11 mouse cellular contexts compared by ENCODE assay signal in genomic region chr11:51643202-51643601, GRCm38 (mm10). TPM values are rescaled to one million over a fixed set of nuclear protein-coding genes. Genes with fewer than 3 reads are reported as not detected.
DNase-seq lines count a peak whose midpoint lies in the region; ATAC-seq and TF ChIP-seq lines count a peak whose summit lies in the region.
"Had no signal": no experiment of that assay in that cellular context is flagged by ENCODE, and none has a peak within 500 bp of the region (broad histone marks: within the 10 kb centered on the region; RNA-seq: fewer than 3 reads in every experiment).

No protein-coding gene starts in this region.

- 53% methylated on average over 9 of the region's 9 CpGs for WGBS in heart, adult 2 months
- WGBS in hindbrain, postnatal 0 days: 65% methylated on average over 9 of the region's 9 CpGs
- 72% methylated on average over 9 of the region's 9 CpGs for WGBS in hindbrain, embryonic 12.5 days
- 77% methylated on average over 9 of the region's 9 CpGs for WGBS in embryonic facial prominence, embryonic 14.5 days

- no peak overlapping the region for H3K4me3 ChIP-seq in heart, adult 2 months
- no peak overlapping the region for H3K4me3 ChIP-seq in hindbrain, postnatal 0 days (ENCODE audit: low read length)
- H3K4me3 ChIP-seq in hindbrain, embryonic 12.5 days: no peak overlapping the region
- H3K4me3 ChIP-seq in ES-Bruce4 (ENCODE audit: low read depth, low read length): peak overlapping the region; percentile 36
- H3K4me3 ChIP-seq in embryonic facial prominence, embryonic 14.5 days (ENCODE audit: low read depth, low read length): no peak overlapping the region
- H3K4me3 ChIP-seq: forebrain, embryonic 15.5 days had no signal

- no peak for ATAC-seq in hindbrain, postnatal 0 days
- ATAC-seq in hindbrain, embryonic 12.5 days (ENCODE audit: low FRiP score): no peak
- no peak for ATAC-seq in embryonic facial prominence, embryonic 14.5 days (ENCODE audit: low read depth)
- ATAC-seq: forebrain, embryonic 15.5 days; midbrain, embryonic 16.5 days had no signal

- no peak for TF ChIP-seq EP300 in heart, adult 2 months (IDR thresholded peaks at IDR 0.05; ENCODE audit: insufficient read depth, low read depth, low read length)
- no peak for TF ChIP-seq EP300 in ES-Bruce4 (IDR thresholded peaks at IDR 0.05; ENCODE audit: insufficient read depth, low read depth, low read length)

- H3K36me3 ChIP-seq in heart, adult 2 months (ENCODE audit: control insufficient read depth, insufficient read depth, low read length): peaks cover 2% of the 10 kb centered on the region
- H3K36me3 ChIP-seq in hindbrain, postnatal 0 days (ENCODE audit: insufficient read depth, low read length): peaks cover 5% of the 10 kb centered on the region; the same call in 1 of the 2 replicates
- H3K36me3 ChIP-seq in hindbrain, embryonic 12.5 days: no peaks in the 10 kb centered on the region
- peaks cover 25% of the 10 kb centered on the region for H3K36me3 ChIP-seq in ES-Bruce4 (ENCODE audit: control insufficient read depth, insufficient read depth, low read length, poor library complexity, severe bottlenecking)
- peaks cover 24% of the 10 kb centered on the region; the same call in 1 of the 2 replicates for H3K36me3 ChIP-seq in embryonic facial prominence, embryonic 14.5 days (ENCODE audit: control insufficient read depth, insufficient read depth, low read length)
- H3K36me3 ChIP-seq: forebrain, embryonic 15.5 days had no signal

- intact Hi-C loops in heart, adult 2 months (cut with DNase I): no loop called here
- intact Hi-C loops in heart, postnatal 10 days (cut with DNase I): no loop called here

- no peaks in the 10 kb centered on the region for H3K79me2 ChIP-seq in heart, adult 2 months (replicated peaks; ENCODE audit: control insufficient read depth, insufficient read depth, low read length)

- H3K9ac ChIP-seq in heart, adult 2 months (ENCODE audit: low read depth, low read length): no peak overlapping the region
- H3K9ac ChIP-seq in hindbrain, postnatal 0 days (replicated peaks; ENCODE audit: low read length): 0 out of 2 replicates have a peak overlapping the region, but pooled peaks have one; percentile 13
- no peak overlapping the region for H3K9ac ChIP-seq in hindbrain, embryonic 12.5 days
- H3K9ac ChIP-seq in ES-Bruce4 (ENCODE audit: low read depth, poor library complexity, severe bottlenecking): peak overlapping the region; percentile 48
- peak overlapping the region; percentile 15; the same call in 1 of the 2 replicates for H3K9ac ChIP-seq in embryonic facial prominence, embryonic 14.5 days (ENCODE audit: low read depth, low read length)
- H3K9ac ChIP-seq: forebrain, embryonic 15.5 days had no signal

- peaks cover 12% of the 10 kb centered on the region for H3K4me1 ChIP-seq in heart, adult 2 months (ENCODE audit: control insufficient read depth, insufficient read depth, low read length)
- no peaks in the 10 kb centered on the region for H3K4me1 ChIP-seq in hindbrain, postnatal 0 days (ENCODE audit: insufficient read depth, low read length)
- peaks cover 8% of the 10 kb centered on the region for H3K4me1 ChIP-seq in hindbrain, embryonic 12.5 days
- H3K4me1 ChIP-seq in ES-Bruce4 (ENCODE audit: control insufficient read depth, insufficient read depth, low read length): peaks cover 10% of the 10 kb centered on the region
- H3K4me1 ChIP-seq in embryonic facial prominence, embryonic 14.5 days (ENCODE audit: control insufficient read depth, insufficient read depth, low read length): peaks cover 4% of the 10 kb centered on the region; the same call in 1 of the 2 replicates
- H3K4me1 ChIP-seq: forebrain, embryonic 15.5 days had no signal

- H3K27me3 ChIP-seq in heart, adult 2 months (ENCODE audit: control insufficient read depth, insufficient read depth, low read length): no peaks in the 10 kb centered on the region
- H3K27me3 ChIP-seq in hindbrain, postnatal 0 days (ENCODE audit: insufficient read depth, low read length): no peaks in the 10 kb centered on the region
- 0 out of 2 replicates have a peak, but pooled peaks cover under 1% of the 10 kb centered on the region for H3K27me3 ChIP-seq in hindbrain, embryonic 12.5 days
- H3K27me3 ChIP-seq in ES-Bruce4 (ENCODE audit: control insufficient read depth, insufficient read depth, low read length, poor library complexity, severe bottlenecking): no peaks in the 10 kb centered on the region
- H3K27me3 ChIP-seq in embryonic facial prominence, embryonic 14.5 days (replicated peaks; ENCODE audit: control insufficient read depth, insufficient read depth, low read length): no peaks in the 10 kb centered on the region
- H3K27me3 ChIP-seq: forebrain, embryonic 15.5 days had no signal

- no peak for TF ChIP-seq CTCF in heart, adult 2 months (IDR thresholded peaks at IDR 0.05)
- no peak for TF ChIP-seq CTCF in hindbrain, postnatal 0 days (IDR thresholded peaks at IDR 0.05; ENCODE audit: low read depth)
- TF ChIP-seq CTCF in ES-Bruce4 (IDR thresholded peaks at IDR 0.05; ENCODE audit: low read depth, low read length): no peak

- H3K27ac ChIP-seq in heart, adult 2 months: peak overlapping the region; percentile 28; the same call in 1 of the 2 replicates
- H3K27ac ChIP-seq in hindbrain, postnatal 0 days: 0 out of 2 replicates have a peak overlapping the region, but pooled peaks have one; percentile 60
- no peak overlapping the region for H3K27ac ChIP-seq in hindbrain, embryonic 12.5 days
- H3K27ac ChIP-seq in ES-Bruce4 (ENCODE audit: insufficient read depth, low read length): 0 out of 2 replicates have a peak overlapping the region, but pooled peaks have one; percentile 2
- peak overlapping the region; percentile 55; the same call in 1 of the 2 replicates for H3K27ac ChIP-seq in embryonic facial prominence, embryonic 14.5 days (replicated peaks; ENCODE audit: low read depth, low read length)
- H3K27ac ChIP-seq: forebrain, embryonic 15.5 days; macrophage had no signal

- H3K4me2 ChIP-seq in hindbrain, postnatal 0 days (ENCODE audit: low read depth, low read length): peak overlapping the region; percentile 13; the same call in 1 of the 2 replicates
- no peak overlapping the region for H3K4me2 ChIP-seq in hindbrain, embryonic 12.5 days (replicated peaks)
- no peak overlapping the region for H3K4me2 ChIP-seq in embryonic facial prominence, embryonic 14.5 days (ENCODE audit: low read depth, low read length)
- H3K4me2 ChIP-seq: forebrain, embryonic 15.5 days had no signal

- TF ChIP-seq POLR2A in heart, adult 2 months (IDR thresholded peaks at IDR 0.05; ENCODE audit: insufficient read depth, low read depth, low read length): no peak
- TF ChIP-seq POLR2A in ES-Bruce4 (IDR thresholded peaks at IDR 0.05; ENCODE audit: insufficient read depth, low read length): no peak

- no peaks in the 10 kb centered on the region for H3K9me3 ChIP-seq in hindbrain, postnatal 0 days (ENCODE audit: low read length)
- H3K9me3 ChIP-seq in hindbrain, embryonic 12.5 days (replicated peaks): no peaks in the 10 kb centered on the region
- H3K9me3 ChIP-seq in ES-Bruce4 (replicated peaks; ENCODE audit: control insufficient read depth, insufficient read depth, low read length, poor library complexity, severe bottlenecking): no peaks in the 10 kb centered on the region
- H3K9me3 ChIP-seq in embryonic facial prominence, embryonic 14.5 days (ENCODE audit: control insufficient read depth, low read length): no peaks in the 10 kb centered on the region
- H3K9me3 ChIP-seq: forebrain, embryonic 15.5 days had no signal

- peak in 1 of 2 experiments; percentile 37 for DNase-seq in heart, adult 2 months
- DNase-seq in heart, postnatal 10 days: no peak
- no peak for DNase-seq in hindbrain, postnatal 0 days (ENCODE audit: low spot score)
- no peak for DNase-seq in embryonic facial prominence, embryonic 14.5 days (ENCODE audit: low spot score)
- DNase-seq in embryo, embryonic 11 days: no peak
- no peak for DNase-seq in layer of hippocampus, adult 8-10 months (ENCODE audit: low spot score in 2 of 2)

RNA-seq across cellular contexts. Expression of gene N4bp3, which starts 7.4 kb away (rescaled TPM):
- 10 to 100 TPM; 10.2 to 10.7 TPM for total RNA-seq in heart, adult 2 months (2021)
- 8.2 and 8.6 TPM in 2 replicates for polyA plus RNA-seq in heart, adult 2 months (2012; rRNA removed)
- total RNA-seq in heart, postnatal 10 days (2021): 10 to 100 TPM; 35.0 to 40.5 TPM
- 48.0 and 55.6 TPM in 2 replicates for total RNA-seq in hindbrain, postnatal 0 days (2014; rRNA removed)
- 29.0 and 30.3 TPM in 2 replicates for polyA plus RNA-seq in hindbrain, postnatal 0 days (2015; fragmentation: Nextera tagmentation; extraction: Ambion mirVana)
- 12.4 and 14.9 TPM in 2 replicates for polyA plus RNA-seq in hindbrain, embryonic 12.5 days (2016; fragmentation: Nextera tagmentation; extraction: Ambion mirVana)
- 18.5 and 19.9 TPM in 2 replicates for polyA plus RNA-seq in ES-Bruce4 (2011; ENCODE audit: insufficient read depth, insufficient read length, low read depth, missing spikeins)
- polyA plus RNA-seq in embryonic facial prominence, embryonic 14.5 days (2014; fragmentation: Nextera tagmentation; extraction: Ambion mirVana): 32.1 and 37.8 TPM in 2 replicates
- 10 to 100 TPM; 15.0 to 18.9 (median 15.7) TPM for total RNA-seq in layer of hippocampus, adult 8-10 months (2022)

RNA-seq across cellular contexts. Expression of gene Rmnd5b, which starts 7.5 kb away (rescaled TPM):
- total RNA-seq in heart, adult 2 months (2021): 10 to 100 TPM; 14.0 to 15.0 TPM
- polyA plus RNA-seq in heart, adult 2 months (2012; rRNA removed): 24.8 and 32.8 TPM in 2 replicates
- 10 to 100 TPM; 24.1 to 25.4 TPM for total RNA-seq in heart, postnatal 10 days (2021)
- 81.3 and 99.9 TPM in 2 replicates for total RNA-seq in hindbrain, postnatal 0 days (2014; rRNA removed)
- polyA plus RNA-seq in hindbrain, postnatal 0 days (2015; fragmentation: Nextera tagmentation; extraction: Ambion mirVana): 60.9 and 63.8 TPM in 2 replicates
- 50.9 and 53.9 TPM in 2 replicates for polyA plus RNA-seq in hindbrain, embryonic 12.5 days (2016; fragmentation: Nextera tagmentation; extraction: Ambion mirVana)
- 17.9 and 20.2 TPM in 2 replicates for polyA plus RNA-seq in ES-Bruce4 (2011; ENCODE audit: insufficient read depth, insufficient read length, low read depth, missing spikeins)
- polyA plus RNA-seq in embryonic facial prominence, embryonic 14.5 days (2014; fragmentation: Nextera tagmentation; extraction: Ambion mirVana): 44.2 and 50.4 TPM in 2 replicates
- 10 to 100 TPM; 52.4 to 58.6 (median 55.4) TPM for total RNA-seq in layer of hippocampus, adult 8-10 months (2022)

RNA-seq across cellular contexts. Expression of gene D930048N14Rik, which starts 7.6 kb away (rescaled TPM):
- total RNA-seq in heart, adult 2 months (2021): under 1 TPM; 0.60 to 0.68 TPM
- 3.7 and 5.0 TPM in 2 replicates for polyA plus RNA-seq in heart, adult 2 months (2012; rRNA removed)
- 1 to 10 TPM; 1.4 to 2.1 TPM for total RNA-seq in heart, postnatal 10 days (2021)
- total RNA-seq in hindbrain, postnatal 0 days (2014; rRNA removed): 0.75 and 2.3 TPM in 2 replicates
- 1.1 and 1.4 TPM in 2 replicates for polyA plus RNA-seq in hindbrain, postnatal 0 days (2015; fragmentation: Nextera tagmentation; extraction: Ambion mirVana)
- 0.87 and 0.98 TPM in 2 replicates for polyA plus RNA-seq in hindbrain, embryonic 12.5 days (2016; fragmentation: Nextera tagmentation; extraction: Ambion mirVana)
- polyA plus RNA-seq in ES-Bruce4 (2011; ENCODE audit: insufficient read depth, insufficient read length, low read depth, missing spikeins): 10.1 and 10.6 TPM in 2 replicates
- 2.8 and 3.3 TPM in 2 replicates for polyA plus RNA-seq in embryonic facial prominence, embryonic 14.5 days (2014; fragmentation: Nextera tagmentation; extraction: Ambion mirVana)
- 1 to 10 TPM; 1.3 to 2.5 (median 2.0) TPM for total RNA-seq in layer of hippocampus, adult 8-10 months (2022)

RNA-seq across cellular contexts. Expression of gene Nhp2, which starts 23.7 kb away (rescaled TPM):
- 10 to 100 TPM; 18.4 to 24.8 TPM for total RNA-seq in heart, adult 2 months (2021)
- polyA plus RNA-seq in heart, adult 2 months (2012; rRNA removed): 18.5 and 19.0 TPM in 2 replicates
- 10 to 100 TPM; 30.5 to 30.9 TPM for total RNA-seq in heart, postnatal 10 days (2021)
- total RNA-seq in hindbrain, postnatal 0 days (2014; rRNA removed): 43.9 and 60.8 TPM in 2 replicates
- polyA plus RNA-seq in hindbrain, postnatal 0 days (2015; fragmentation: Nextera tagmentation; extraction: Ambion mirVana): 105 and 109 TPM in 2 replicates
- 101 and 103 TPM in 2 replicates for polyA plus RNA-seq in hindbrain, embryonic 12.5 days (2016; fragmentation: Nextera tagmentation; extraction: Ambion mirVana)
- 202 and 205 TPM in 2 replicates for polyA plus RNA-seq in ES-Bruce4 (2011; ENCODE audit: insufficient read depth, insufficient read length, low read depth, missing spikeins)
- 158 and 162 TPM in 2 replicates for polyA plus RNA-seq in embryonic facial prominence, embryonic 14.5 days (2014; fragmentation: Nextera tagmentation; extraction: Ambion mirVana)
- total RNA-seq in layer of hippocampus, adult 8-10 months (2022): 10 to 100 TPM; 31.8 to 48.9 (median 42.3) TPM

RNA-seq across cellular contexts. Expression of gene Hnrnpab, which starts 36.6 kb away (rescaled TPM):
- 100 to 1,000 TPM; 132 to 145 TPM for total RNA-seq in heart, adult 2 months (2021)
- polyA plus RNA-seq in heart, adult 2 months (2012; rRNA removed): 68.4 and 71.5 TPM in 2 replicates
- total RNA-seq in heart, postnatal 10 days (2021): 100 to 1,000 TPM; 237 to 257 TPM
- 212 and 258 TPM in 2 replicates for total RNA-seq in hindbrain, postnatal 0 days (2014; rRNA removed)
- 229 and 231 TPM in 2 replicates for polyA plus RNA-seq in hindbrain, postnatal 0 days (2015; fragmentation: Nextera tagmentation; extraction: Ambion mirVana)
- 723 and 728 TPM in 2 replicates for polyA plus RNA-seq in hindbrain, embryonic 12.5 days (2016; fragmentation: Nextera tagmentation; extraction: Ambion mirVana)
- polyA plus RNA-seq in ES-Bruce4 (2011; ENCODE audit: insufficient read depth, insufficient read length, low read depth, missing spikeins): 609 and 639 TPM in 2 replicates
- 433 and 475 TPM in 2 replicates for polyA plus RNA-seq in embryonic facial prominence, embryonic 14.5 days (2014; fragmentation: Nextera tagmentation; extraction: Ambion mirVana)
- 100 to 1,000 TPM; 123 to 152 (median 135) TPM for total RNA-seq in layer of hippocampus, adult 8-10 months (2022)

Comparison
In these comparisons a context has a peak if more than half of its experiments do, and no peak if none do; other contexts are left out.
1. H3K9ac ChIP-seq: peak in hindbrain, postnatal 0 days (single experiment), ES-Bruce4 (single experiment) and embryonic facial prominence, embryonic 14.5 days (single experiment); none in heart, adult 2 months (single experiment) and hindbrain, embryonic 12.5 days (single experiment).